Mouse (Mus musculus) MEL (cell line): ENCODE results near the gene Dhx29.

Experiments used
- CHD1 ChIP-seq: IDR thresholded peaks from 2 replicates; pipeline ENCODE4 v1.6.1; 2012; ENCODE audit warnings: low read depth, mild to moderate bottlenecking, inconsistent platforms, low read length, improper control_type of control experiment
- CTCF ChIP-seq, 3 experiments: IDR thresholded peaks in 2 of 3; conservative IDR thresholded peaks in 1 of 3; 2 replicates each; pipeline ENCODE4 v1.5.1; 2011 to 2012; ENCODE audit warnings: low read length in 3 of 3, low read depth in 2 of 3, mild to moderate bottlenecking in 2 of 3, improper control_type of control experiment in 1 of 3, inconsistent platforms in 1 of 3, mixed read lengths in 1 of 3, moderate library complexity in 1 of 3; ENCODE audit not compliant: control insufficient read depth in 1 of 3, insufficient read depth in 1 of 3, poor library complexity in 1 of 3, severe bottlenecking in 1 of 3
- ELF1 ChIP-seq: IDR thresholded peaks from 2 replicates; pipeline ENCODE4 v1.6.1; 2014; ENCODE audit warnings: low read depth, mild to moderate bottlenecking, inconsistent platforms, low read length, improper control_type of control experiment, moderate library complexity
- GABPA ChIP-seq: IDR thresholded peaks from 2 replicates; pipeline ENCODE4 v1.6.1; 2012; ENCODE audit warnings: low read depth, mild to moderate bottlenecking, inconsistent platforms, low read length, improper control_type of control experiment, moderate library complexity
- JUND ChIP-seq: IDR thresholded peaks from 2 replicates; pipeline ENCODE4 v1.6.1; 2011; ENCODE audit warnings: low read depth, mild to moderate bottlenecking, improper control_type of control experiment, low read length
- KAT2A ChIP-seq: conservative IDR thresholded peaks from 2 replicates; pipeline ENCODE4 v1.6.1; 2012; ENCODE audit warnings: low read depth, low read length, improper control_type of control experiment, inconsistent platforms
- MAZ ChIP-seq: IDR thresholded peaks from 2 replicates; pipeline ENCODE4 v1.6.1; 2012; ENCODE audit warnings: low read depth, mild to moderate bottlenecking, inconsistent platforms, low read length, improper control_type of control experiment
- NELFE ChIP-seq: IDR thresholded peaks from 2 replicates; pipeline ENCODE4 v1.6.1; 2011; ENCODE audit warnings: low read depth, low read length, improper control_type of control experiment
- NRF1 ChIP-seq: IDR thresholded peaks from 2 replicates; pipeline ENCODE4 v1.6.1; 2014; ENCODE audit warnings: low read depth, mild to moderate bottlenecking, inconsistent platforms, low read length, improper control_type of control experiment, moderate library complexity; ENCODE audit not compliant: poor library complexity, insufficient read depth, severe bottlenecking
- POLR2A ChIP-seq, 2 experiments: IDR thresholded peaks; 2 replicates each; pipeline ENCODE4 v1.6.1; 2011 to 2012; ENCODE audit warnings: low read length in 2 of 2, mild to moderate bottlenecking in 2 of 2, control low read depth in 1 of 2, improper control_type of control experiment in 1 of 2, low read depth in 1 of 2, moderate library complexity in 1 of 2; ENCODE audit not compliant: control insufficient read depth in 1 of 2, insufficient read depth in 1 of 2, poor library complexity in 1 of 2
- USF1 ChIP-seq: IDR thresholded peaks from 2 replicates; pipeline ENCODE4 v1.6.1; 2014; ENCODE audit warnings: low read depth, mild to moderate bottlenecking, inconsistent platforms, low read length, improper control_type of control experiment, moderate library complexity
- ZMIZ1 ChIP-seq: IDR thresholded peaks from 2 replicates; pipeline ENCODE4 v1.6.1; 2012; ENCODE audit warnings: low read depth, mild to moderate bottlenecking, inconsistent platforms, low read length, improper control_type of control experiment, moderate library complexity
- ZNF384 ChIP-seq: IDR thresholded peaks from 2 replicates; pipeline ENCODE4 v1.6.1; 2012; ENCODE audit warnings: low read depth, mild to moderate bottlenecking, inconsistent platforms, low read length, improper control_type of control experiment

- TF ChIP-seq CTCF (IDR thresholded peaks at IDR 0.05 in 2 of 3, conservative IDR thresholded peaks at IDR 0.05 in 1 of 3; ENCODE audit: control insufficient read depth in 1 of 3, insufficient read depth in 1 of 3, low read depth in 2 of 3, low read length in 3 of 3, poor library complexity in 1 of 3, severe bottlenecking in 1 of 3) (no peak), GABPA (no peak), ZNF384 (no peak), MAZ (no peak), ELF1 (no peak), JUND (no peak), NELFE (no peak), ZMIZ1 (no peak), CHD1 (no peak), POLR2A (IDR thresholded peaks at IDR 0.05; ENCODE audit: control insufficient read depth in 1 of 2, insufficient read depth in 1 of 2, low read depth in 1 of 2, low read length in 2 of 2, poor library complexity in 1 of 2) (no peak), NRF1 (no peak), USF1 (no peak), KAT2A (no peak)
Measured at GRCm38 (mm10) chr13:112986451-112986950, 59.2 kb downstream of the Dhx29 start.
